Mouse (Mus musculus): ENCODE measurements around the gene Txlna. TPM values are rescaled to one million over a fixed set of nuclear protein-coding genes. Genes with fewer than 3 reads are reported as not detected.
A peak's percentile ranks its signal among the peaks of the same experiment; 100 is the strongest.

The Txlna gene
- polyA plus RNA-seq (2012; rRNA removed), result 40.0 and 40.6 TPM in 2 replicates

GRCm38 (mm10) chr4:129640638-129641467, at the start of gene Txlna:
Gene Txlna, minus strand, starts transcription at chr4:129641065.
- Histone ChIP-seq H3K4me1 (ENCODE audit: control insufficient read depth, insufficient read depth, low read length) (peaks cover 12% of the 10 kb centered on the region), H3K27ac (ENCODE audit: insufficient read depth, low read length) (peak within 1 kb of the TSS; percentile 81), H3K4me3 (replicated peaks; ENCODE audit: insufficient read depth, low read depth, low read length) (peak within 1 kb of the TSS; percentile 88), H3K27me3 (ENCODE audit: control insufficient read depth, insufficient read depth, low read length) (no peaks in the 10 kb centered on the region)
- under 1% methylated on average over 60 of the region's 60 CpGs for WGBS
- no peak for TF ChIP-seq CTCF (IDR thresholded peaks at IDR 0.05; ENCODE audit: borderline replicate concordance, insufficient read depth, low read depth, low read length)
- TF ChIP-seq POLR2A (IDR thresholded peaks at IDR 0.05; ENCODE audit: borderline replicate concordance, insufficient read depth, low read length), result peak; percentile 80
- peak; percentile 98 to 99 for DNase-seq

- Histone ChIP-seq H3K4me3 (replicated peaks; ENCODE audit: insufficient read depth, low read depth, low read length) (no peak overlapping the region), H3K27me3 (ENCODE audit: control insufficient read depth, insufficient read depth, low read length) (no peaks in the 10 kb centered on the region), H3K4me1 (ENCODE audit: control insufficient read depth, insufficient read depth, low read length) (no peaks in the 10 kb centered on the region)
Observed at GRCm38 (mm10) chr4:129684531-129684930, 43.7 kb upstream of the Txlna start.

DNA sequence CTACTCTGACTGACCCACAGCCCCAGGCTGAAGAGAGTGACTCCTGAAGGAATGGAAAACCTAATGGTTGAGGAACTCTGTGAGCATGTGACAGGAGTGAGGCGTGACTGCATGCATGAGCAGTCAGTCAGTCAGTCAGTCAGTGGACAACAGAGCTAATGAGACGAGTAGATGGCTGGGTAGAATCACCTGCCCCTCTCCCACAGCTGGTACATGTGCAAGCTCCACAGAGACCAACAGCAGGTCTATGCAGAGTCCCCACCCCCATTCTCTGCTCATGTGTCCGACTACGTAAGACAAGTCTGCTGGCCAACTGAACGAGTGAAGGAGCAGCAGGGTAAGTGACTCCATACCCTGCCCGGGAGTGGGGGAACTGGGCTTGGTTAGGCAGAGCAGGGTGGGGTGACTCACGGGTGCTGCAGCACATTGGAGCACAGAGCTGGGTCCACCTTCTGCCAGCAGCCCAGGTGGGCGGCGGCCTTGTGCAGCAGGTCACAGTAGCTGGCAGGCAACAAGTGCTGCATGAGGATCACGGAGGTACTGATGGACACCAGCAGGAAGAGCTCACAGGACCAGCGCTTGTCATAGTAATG, 43.1 kb upstream of the Txlna start:
- H3K4me3 ChIP-seq (replicated peaks; ENCODE audit: insufficient read depth, low read depth, low read length), result no peak overlapping the region
- H3K27ac ChIP-seq (ENCODE audit: insufficient read depth, low read length), result no peak overlapping the region
- H3K27me3 ChIP-seq (ENCODE audit: control insufficient read depth, insufficient read depth, low read length), result no peaks in the 10 kb centered on the region
- no peak for TF ChIP-seq POLR2A (IDR thresholded peaks at IDR 0.05; ENCODE audit: borderline replicate concordance, insufficient read depth, low read length)
- no peak for TF ChIP-seq CTCF (IDR thresholded peaks at IDR 0.05; ENCODE audit: borderline replicate concordance, insufficient read depth, low read depth, low read length)
- DNase-seq, result no peak
- WGBS, result 86% methylated on average over 11 of the region's 11 CpGs
- H3K4me1 ChIP-seq (ENCODE audit: control insufficient read depth, insufficient read depth, low read length), result no peaks in the 10 kb centered on the region

More at GRCm38 (mm10) chr4:129684531-129684930, 43.7 kb upstream of the Txlna start:
- TF ChIP-seq CTCF (IDR thresholded peaks at IDR 0.05; ENCODE audit: borderline replicate concordance, insufficient read depth, low read depth, low read length) (no peak), POLR2A (IDR thresholded peaks at IDR 0.05; ENCODE audit: borderline replicate concordance, insufficient read depth, low read length) (no peak)
- no peak overlapping the region for H3K27ac ChIP-seq (ENCODE audit: insufficient read depth, low read length)
- 92% methylated on average over 6 of the region's 6 CpGs for WGBS
- no peak for DNase-seq

GRCm38 (mm10) chr4:129681837-129682236, 41.0 kb upstream of the Txlna start:
- Histone ChIP-seq H3K4me1 (ENCODE audit: control insufficient read depth, insufficient read depth, low read length) (no peaks in the 10 kb centered on the region), H3K4me3 (replicated peaks; ENCODE audit: insufficient read depth, low read depth, low read length) (no peak overlapping the region), H3K27ac (ENCODE audit: insufficient read depth, low read length) (no peak overlapping the region), H3K27me3 (ENCODE audit: control insufficient read depth, insufficient read depth, low read length) (no peaks in the 10 kb centered on the region)
- TF ChIP-seq CTCF (IDR thresholded peaks at IDR 0.05; ENCODE audit: borderline replicate concordance, insufficient read depth, low read depth, low read length) (0 out of 2 replicates have a peak, but pooled peaks have one; percentile 2), POLR2A (IDR thresholded peaks at IDR 0.05; ENCODE audit: borderline replicate concordance, insufficient read depth, low read length) (no peak)
- 95% methylated on average over 11 of the region's 11 CpGs for WGBS
- DNase-seq, result no peak

DNA sequence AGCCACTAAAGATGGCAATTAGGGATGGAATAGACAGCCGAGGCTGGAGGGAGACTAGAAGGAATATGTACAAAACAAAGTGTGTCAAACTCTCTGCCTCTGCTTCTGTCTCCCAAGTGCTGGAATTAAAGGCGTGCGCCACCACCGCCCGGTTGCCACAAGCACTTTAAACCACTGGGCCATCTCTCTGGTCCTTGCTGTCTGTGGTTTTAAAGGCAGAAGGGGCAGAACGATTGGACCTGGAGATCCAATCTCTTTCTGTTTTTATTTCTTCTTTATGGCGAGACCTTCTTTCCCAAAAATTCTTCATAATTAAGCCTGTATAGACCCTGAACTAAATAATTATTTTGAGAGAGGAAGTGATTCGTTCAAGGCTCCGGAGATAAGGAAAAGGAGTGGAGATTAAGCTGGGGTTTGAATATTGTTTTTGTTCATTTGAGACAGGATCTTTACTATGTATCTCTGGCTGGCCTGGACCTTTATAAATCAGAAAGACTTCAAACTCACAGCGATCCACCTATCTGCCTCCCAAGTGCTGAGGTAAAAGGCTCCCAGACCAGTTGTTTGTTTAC, 32.1 kb upstream of the Txlna start:
- Histone ChIP-seq H3K27ac (ENCODE audit: insufficient read depth, low read length) (peak overlapping the region; percentile 9; the same call in 1 of the 2 replicates), H3K4me3 (replicated peaks; ENCODE audit: insufficient read depth, low read depth, low read length) (peak overlapping the region; percentile 77), H3K4me1 (ENCODE audit: control insufficient read depth, insufficient read depth, low read length) (peaks cover 2% of the 10 kb centered on the region; the same call in 1 of the 2 replicates), H3K27me3 (ENCODE audit: control insufficient read depth, insufficient read depth, low read length) (no peaks in the 10 kb centered on the region)
- no peak for TF ChIP-seq CTCF (IDR thresholded peaks at IDR 0.05; ENCODE audit: borderline replicate concordance, insufficient read depth, low read depth, low read length)
- TF ChIP-seq POLR2A (IDR thresholded peaks at IDR 0.05; ENCODE audit: borderline replicate concordance, insufficient read depth, low read length), result no peak
- no peak for DNase-seq
- 9% methylated on average over 10 of the region's 10 CpGs for WGBS

GRCm38 (mm10) chr4:129672083-129672877, 31.4 kb upstream of the Txlna start, which contains the start of gene Kpna6:
Gene Kpna6, minus strand, starts transcription at chr4:129672767.
- Histone ChIP-seq H3K27ac (ENCODE audit: insufficient read depth, low read length) (peak within 1 kb of the TSS; percentile 49), H3K4me1 (ENCODE audit: control insufficient read depth, insufficient read depth, low read length) (peaks cover 2% of the 10 kb centered on the region; the same call in 1 of the 2 replicates), H3K4me3 (replicated peaks; ENCODE audit: insufficient read depth, low read depth, low read length) (peak within 1 kb of the TSS; percentile 77), H3K27me3 (ENCODE audit: control insufficient read depth, insufficient read depth, low read length) (no peaks in the 10 kb centered on the region)
- under 1% methylated on average over 65 of the region's 65 CpGs for WGBS
- peak; percentile 92 to 96 for DNase-seq
- TF ChIP-seq POLR2A (IDR thresholded peaks at IDR 0.05; ENCODE audit: borderline replicate concordance, insufficient read depth, low read length) (peak; percentile 54; the same call in 1 of the 2 replicates), CTCF (IDR thresholded peaks at IDR 0.05; ENCODE audit: borderline replicate concordance, insufficient read depth, low read depth, low read length) (no peak)
